Mouse (Mus musculus): Measurements from ENCODE around the gene Gm5142.

The Gm5142 gene

DNA sequence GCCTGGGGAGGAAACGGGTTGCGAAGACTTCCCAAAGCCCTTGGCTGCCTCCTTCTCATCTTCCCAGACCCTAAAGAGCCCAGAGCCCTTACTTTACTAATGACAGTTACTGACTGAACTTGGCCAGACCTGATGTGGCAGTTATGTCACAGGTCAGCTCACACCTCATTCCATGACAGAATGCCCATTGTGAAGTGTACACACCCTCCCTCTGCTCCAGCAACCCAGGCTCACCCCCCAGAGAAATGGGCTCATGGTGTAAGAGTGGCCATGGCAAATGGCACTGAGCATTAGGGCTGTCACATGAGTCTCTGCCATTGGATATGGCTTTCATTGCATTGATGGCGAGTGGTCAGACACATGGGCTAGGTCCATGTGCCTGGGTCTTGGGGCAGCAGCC is at the start of gene Gm5142:
Gene Gm5142 (minus strand): TSS at position 101 of the 400 bp plus-strand sequence.
- ATAC-seq (ENCODE audit: low TSS enrichment): no peak

GRCm38 (mm10) chr14:59226240-59226639 is 47.7 kb upstream of the Gm5142 start:
- ATAC-seq (ENCODE audit: low TSS enrichment): no peak

- ATAC-seq (ENCODE audit: low TSS enrichment): no peak
Measured at GRCm38 (mm10) chr14:59219241-59219640, 40.7 kb upstream of the Gm5142 start.

GRCm38 (mm10) chr14:59209816-59210215 is 31.3 kb upstream of the Gm5142 start:
- ATAC-seq (ENCODE audit: low TSS enrichment): no peak

DNA sequence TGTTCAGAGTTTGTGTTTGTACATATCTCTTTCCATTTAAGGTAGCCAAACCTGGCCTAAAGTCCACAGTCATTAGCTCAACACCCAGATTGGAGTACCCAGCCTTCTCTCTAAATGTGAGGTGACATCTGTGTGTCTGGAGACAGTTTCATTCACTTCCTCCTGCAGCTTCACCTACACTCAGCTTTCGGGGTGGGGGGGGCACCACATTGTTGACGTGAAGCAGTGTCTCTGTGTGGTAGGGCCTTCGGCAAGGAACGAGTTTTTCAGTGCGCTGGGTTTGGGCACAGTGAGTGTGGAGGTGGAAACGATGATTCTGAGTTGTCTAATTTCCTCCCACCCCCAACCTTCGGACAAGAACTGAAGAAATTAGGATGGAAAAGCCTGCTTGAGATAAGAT is 30.5 kb upstream of the Gm5142 start:
- no peak for ATAC-seq (ENCODE audit: low TSS enrichment)

- no peak for ATAC-seq (ENCODE audit: low TSS enrichment)
Measured at GRCm38 (mm10) chr14:59205976-59206583, 27.5 kb upstream of the Gm5142 start.

- no peak for ATAC-seq (ENCODE audit: low TSS enrichment)
Measured at GRCm38 (mm10) chr14:59205461-59205860, 26.9 kb upstream of the Gm5142 start.

DNA sequence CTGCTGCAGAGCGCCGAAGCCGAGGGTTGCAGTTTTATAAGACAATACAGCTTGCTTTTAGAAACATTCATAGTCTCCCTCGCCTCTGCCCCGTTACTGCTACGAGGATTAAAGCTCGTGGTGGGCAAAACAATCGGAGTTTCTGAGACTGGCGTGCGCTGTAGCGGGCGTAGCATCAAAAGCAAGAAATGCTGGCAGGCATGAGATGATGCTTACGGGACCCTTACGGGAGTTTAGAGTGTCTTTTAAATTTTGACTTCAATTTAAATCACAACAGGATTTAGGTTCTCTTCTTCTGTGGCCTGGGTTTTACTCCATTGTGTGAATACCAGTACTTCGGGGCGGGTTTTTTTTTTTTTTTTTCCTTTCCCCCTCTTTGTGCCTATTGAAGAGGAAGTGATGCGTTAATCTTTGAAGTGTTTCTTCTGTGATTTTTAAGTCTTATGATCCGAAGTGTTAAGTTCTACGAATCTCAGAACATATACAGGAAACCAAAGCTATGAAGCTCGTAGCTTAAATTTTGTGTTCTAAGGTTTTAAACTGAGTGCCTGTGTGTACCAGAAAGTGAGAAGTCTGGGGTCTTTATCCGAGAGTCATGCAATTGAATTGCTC is 23.2 kb upstream of the Gm5142 start:
- no peak for ATAC-seq (ENCODE audit: low TSS enrichment)

GRCm38 (mm10) chr14:59200711-59201603 is 22.4 kb upstream of the Gm5142 start, which contains the start of gene Rcbtb1:
Gene Rcbtb1, plus strand, starts transcription at chr14:59201209.
- peak; percentile 92 for ATAC-seq (ENCODE audit: low TSS enrichment)

- no peak for ATAC-seq (ENCODE audit: low TSS enrichment)
Measured at GRCm38 (mm10) chr14:59186121-59186520, 7.6 kb upstream of the Gm5142 start.

- ATAC-seq (ENCODE audit: low TSS enrichment): no peak
Measured at GRCm38 (mm10) chr14:59185514-59185913, 7.0 kb upstream of the Gm5142 start.

DNA sequence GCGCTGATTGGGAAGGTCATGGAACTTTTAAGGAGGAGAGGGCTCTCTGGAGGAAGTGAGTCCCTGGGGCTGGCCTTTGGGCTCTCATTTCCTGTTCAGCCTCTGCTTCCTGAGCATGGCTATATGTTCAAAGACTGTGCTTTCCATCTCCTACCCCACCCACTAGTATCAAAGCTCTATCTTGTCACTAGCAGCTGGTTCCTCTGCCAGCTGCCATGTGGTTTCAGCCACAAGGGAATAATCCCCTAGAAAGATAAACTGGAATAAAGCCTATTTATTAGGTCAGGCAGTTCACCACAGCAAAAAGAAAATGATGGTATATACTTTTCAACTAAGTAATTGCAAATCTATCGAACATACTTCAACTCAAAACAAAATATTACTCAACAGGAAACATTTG is 4.2 kb upstream of the Gm5142 start:
- ATAC-seq (ENCODE audit: low TSS enrichment): no peak

DNA sequence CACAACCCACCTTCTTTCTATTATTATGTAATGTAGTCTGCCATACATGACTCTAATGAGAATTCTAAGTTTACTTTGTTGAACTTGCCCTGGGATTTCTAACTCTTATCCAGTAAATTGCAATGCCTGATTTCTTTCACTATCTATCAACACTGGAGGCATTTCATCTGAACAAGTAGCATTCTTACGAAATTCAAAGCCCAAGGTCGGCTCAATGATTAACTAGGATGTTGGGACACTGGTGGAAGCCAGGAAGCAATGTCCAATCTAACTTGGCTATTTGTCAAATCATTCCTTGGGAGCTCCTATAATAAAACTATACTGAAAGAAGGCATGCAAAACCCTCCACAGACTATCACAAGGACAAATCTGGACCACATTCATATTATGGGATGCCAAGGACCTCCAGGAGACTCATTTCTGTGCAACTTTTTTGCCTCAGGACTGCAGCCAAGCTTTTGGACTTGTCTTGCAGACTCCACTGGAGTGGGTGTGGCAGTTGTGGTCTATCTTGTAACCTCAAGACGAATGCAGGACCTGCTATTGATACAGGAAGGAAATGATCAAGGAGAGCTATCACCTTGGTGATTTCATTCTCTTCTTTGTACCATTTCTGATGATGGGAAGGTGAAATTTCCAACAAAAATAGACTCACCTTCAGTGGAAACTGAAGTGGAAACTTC is 21.4 kb downstream of the Gm5142 start:
- ATAC-seq (ENCODE audit: low TSS enrichment): no peak

- ATAC-seq (ENCODE audit: low TSS enrichment): peak; percentile 88
Measured at GRCm38 (mm10) chr14:59155589-59155988, 23.0 kb downstream of the Gm5142 start.

- ATAC-seq (ENCODE audit: low TSS enrichment): no peak
Measured at GRCm38 (mm10) chr14:59142793-59143192, 35.8 kb downstream of the Gm5142 start, which contains the start of gene 1700129C05Rik. Gene 1700129C05Rik, minus strand, starts transcription at chr14:59142893.

DNA sequence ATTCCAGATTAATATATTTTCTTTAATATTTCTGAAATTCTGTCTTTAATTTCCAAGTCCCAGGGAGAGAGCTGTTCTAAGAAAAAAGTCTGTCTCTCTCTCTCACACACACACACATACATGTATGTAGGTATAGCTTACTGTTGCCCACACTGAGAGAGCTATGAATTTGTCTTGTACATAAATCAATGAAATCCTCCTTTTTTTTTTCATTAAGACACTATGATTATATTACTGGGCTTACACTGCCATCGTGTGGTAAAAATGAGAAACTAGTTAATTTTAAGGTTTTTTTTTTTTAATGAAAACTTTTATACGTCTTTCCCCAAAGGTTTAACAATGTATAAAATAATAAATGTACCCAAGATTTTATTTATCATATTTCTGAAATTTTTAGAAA is 64.3 kb downstream of the Gm5142 start:
- ATAC-seq (ENCODE audit: low TSS enrichment): no peak

Measured in frontal cortex, adult (tissue).